ENCODE assay signal across 26 mouse cellular contexts in the genomic region with DNA sequence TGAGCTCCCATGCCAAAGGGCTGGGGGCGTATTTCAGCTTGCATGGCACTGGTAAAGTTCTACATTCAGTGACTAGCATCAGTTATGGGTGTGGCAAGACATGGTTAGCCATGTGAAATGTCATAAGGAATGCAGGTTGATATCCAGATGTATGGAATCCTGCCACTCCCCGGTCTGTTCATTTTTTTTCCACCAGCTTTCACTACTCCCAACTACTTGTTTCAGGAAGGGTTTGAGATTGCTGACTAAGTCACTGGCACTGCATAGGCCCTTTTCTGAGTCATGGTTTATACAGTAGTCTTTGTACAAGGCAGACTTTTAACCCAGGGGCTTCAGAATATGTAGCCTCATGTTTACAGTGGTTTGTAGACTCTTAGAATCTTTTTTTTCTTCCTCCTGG.
"Had no signal": no experiment of that assay in that cellular context is flagged by ENCODE, and none has a peak within 500 bp of the region (broad histone marks: within the 10 kb centered on the region; RNA-seq: fewer than 3 reads in every experiment).

No protein-coding gene starts in this region.

- DNase-seq: gastrocnemius, postnatal 14 days; gastrocnemius, postnatal 36 days; heart, adult 18-20 months; heart, postnatal 10 days; heart, postnatal 4 days; kidney, adult 18-20 months; kidney, adult 8-10 months; kidney, postnatal 10 days; kidney, postnatal 25 days; kidney, postnatal 4 days; liver; liver, embryonic 13.5 days had no signal

- H3K4me2 ChIP-seq: heart, embryonic 12.5 days; hindbrain, embryonic 12.5 days; hindbrain, embryonic 14.5 days; intestine, embryonic 15.5 days; limb, embryonic 12.5 days; liver, embryonic 11.5 days; liver, embryonic 13.5 days had no signal

- ATAC-seq: hindbrain, embryonic 16.5 days; inflammation-experienced regulatory T-cells, adult 6 months; intestine, embryonic 15.5 days; intestine, postnatal 0 days had no signal

- H3K4me1 ChIP-seq: heart, embryonic 10.5 days; heart, embryonic 12.5 days; hindbrain, embryonic 10.5 days; hindbrain, embryonic 12.5 days; intestine, embryonic 15.5 days; limb, embryonic 10.5 days; limb, embryonic 12.5 days; liver, embryonic 13.5 days had no signal

- H3K4me3 ChIP-seq: heart, embryonic 10.5 days; heart, embryonic 12.5 days; hindbrain, embryonic 10.5 days; hindbrain, embryonic 12.5 days; intestine, embryonic 15.5 days; layer of hippocampus, adult 2 months; left cerebral cortex, adult 2 months; limb, embryonic 10.5 days; limb, embryonic 12.5 days; liver, embryonic 13.5 days had no signal

- H3K9me3 ChIP-seq: heart, embryonic 10.5 days; heart, embryonic 12.5 days; hindbrain, embryonic 10.5 days; hindbrain, embryonic 12.5 days; intestine, embryonic 15.5 days; limb, embryonic 10.5 days; limb, embryonic 12.5 days; liver, embryonic 13.5 days had no signal

- H3K27ac ChIP-seq: heart, embryonic 10.5 days; hindbrain, embryonic 10.5 days; hindbrain, embryonic 12.5 days; hindbrain, embryonic 14.5 days; intestine, embryonic 15.5 days; layer of hippocampus, adult 2 months; left cerebral cortex, adult 2 months; limb, embryonic 10.5 days; limb, embryonic 12.5 days; liver, embryonic 13.5 days had no signal

- H3K9ac ChIP-seq: heart, embryonic 12.5 days; hindbrain, embryonic 12.5 days; hindbrain, embryonic 14.5 days; intestine, embryonic 15.5 days; limb, embryonic 12.5 days; liver, embryonic 13.5 days had no signal

- H3K27me3 ChIP-seq: heart, embryonic 12.5 days; hindbrain, embryonic 12.5 days; intestine, embryonic 15.5 days; limb, embryonic 12.5 days; liver, embryonic 13.5 days had no signal
